Mouse (Mus musculus) hindbrain, embryonic 10.5 days (tissue): ENCODE data around the gene Arhgap15. TPM values are rescaled to one million over a fixed set of nuclear protein-coding genes. Genes with fewer than 3 reads are reported as not detected.

Source experiments
- DNase-seq: peaks from one replicate; pipeline ENCODE4 v3.0.0-alpha.2; 2017; ENCODE audit warnings: low spot score
- H3K27ac ChIP-seq: fragments of 300-500 bp; sonication (generic); 2 replicates; pipeline ENCODE4 v1.5.1; 2016; ENCODE audit warnings: mild to moderate bottlenecking, moderate library complexity
- H3K27me3 ChIP-seq: fragments of 300-500 bp; sonication (generic); 2 replicates; pipeline ENCODE4 v1.6.1; 2016; ENCODE audit warnings: mild to moderate bottlenecking; ENCODE audit not compliant: poor library complexity, insufficient read depth, severe bottlenecking
- H3K36me3 ChIP-seq: fragments of 300-500 bp; sonication (generic); 2 replicates; pipeline ENCODE4 v1.6.1; 2016; ENCODE audit warnings: mild to moderate bottlenecking, moderate library complexity
- H3K4me1 ChIP-seq: fragments of 300-500 bp; sonication (generic); replicated peaks from 2 replicates; pipeline ENCODE4 v1.6.1; 2016; ENCODE audit warnings: mild to moderate bottlenecking
- H3K4me3 ChIP-seq: fragments of 300-500 bp; sonication (generic); 2 replicates; pipeline ENCODE4 v1.5.1; 2016; ENCODE audit warnings: mild to moderate bottlenecking, moderate library complexity
- H3K9me3 ChIP-seq: fragments of 300-500 bp; sonication (generic); 2 replicates; pipeline ENCODE4 v1.6.1; 2016; ENCODE audit warnings: mild to moderate bottlenecking, moderate library complexity
- WGBS: fragments of 180-500 bp; shearing (Covaris S2); methylation state at CpG from one replicate; pipeline ENCODE4 v1.1.7; 2016; 5-methylcytosine and 5-hydroxymethylcytosine counted together
- polyA plus RNA-seq: library from polyadenylated mRNA; unstranded; fragments of >200 nt; fragmentation: Nextera tagmentation; extraction: Ambion mirVana; gene quantifications from 2 replicates; pipeline ENCODE4 v1.2.1, GENCODE M21; 2016

Gene Arhgap15
- polyA plus RNA-seq, 1 experiment from 2014 or later, result 0.72 TPM

DNA sequence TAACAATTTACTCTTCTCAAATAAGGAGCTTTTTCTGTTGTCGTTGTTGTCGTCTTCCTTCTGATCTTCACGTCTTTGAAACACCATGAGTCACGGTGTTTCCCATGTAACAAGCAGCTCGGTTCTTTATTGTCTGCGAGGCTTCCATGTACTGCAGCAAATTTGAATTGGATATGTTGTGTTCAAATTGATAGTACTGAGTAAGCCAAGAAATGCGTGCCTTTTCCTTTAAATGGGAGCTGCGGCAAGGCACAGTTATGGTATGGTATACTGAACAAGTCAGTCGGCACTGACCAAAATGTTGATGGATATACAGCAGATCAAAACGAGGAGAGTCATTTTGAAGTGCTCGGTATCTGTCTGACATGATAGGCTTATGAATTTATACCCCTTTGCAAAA is 229.1 kb downstream of the Arhgap15 start:
- Histone ChIP-seq H3K27ac (no peak overlapping the region), H3K36me3 (no peaks in the 10 kb centered on the region), H3K27me3 (no peaks in the 10 kb centered on the region), H3K9me3 (no peaks in the 10 kb centered on the region), H3K4me3 (no peak overlapping the region), H3K4me1 (no peaks in the 10 kb centered on the region)
- no peak for DNase-seq
- WGBS, result 90% methylated on average over 11 of the region's 11 CpGs

DNA sequence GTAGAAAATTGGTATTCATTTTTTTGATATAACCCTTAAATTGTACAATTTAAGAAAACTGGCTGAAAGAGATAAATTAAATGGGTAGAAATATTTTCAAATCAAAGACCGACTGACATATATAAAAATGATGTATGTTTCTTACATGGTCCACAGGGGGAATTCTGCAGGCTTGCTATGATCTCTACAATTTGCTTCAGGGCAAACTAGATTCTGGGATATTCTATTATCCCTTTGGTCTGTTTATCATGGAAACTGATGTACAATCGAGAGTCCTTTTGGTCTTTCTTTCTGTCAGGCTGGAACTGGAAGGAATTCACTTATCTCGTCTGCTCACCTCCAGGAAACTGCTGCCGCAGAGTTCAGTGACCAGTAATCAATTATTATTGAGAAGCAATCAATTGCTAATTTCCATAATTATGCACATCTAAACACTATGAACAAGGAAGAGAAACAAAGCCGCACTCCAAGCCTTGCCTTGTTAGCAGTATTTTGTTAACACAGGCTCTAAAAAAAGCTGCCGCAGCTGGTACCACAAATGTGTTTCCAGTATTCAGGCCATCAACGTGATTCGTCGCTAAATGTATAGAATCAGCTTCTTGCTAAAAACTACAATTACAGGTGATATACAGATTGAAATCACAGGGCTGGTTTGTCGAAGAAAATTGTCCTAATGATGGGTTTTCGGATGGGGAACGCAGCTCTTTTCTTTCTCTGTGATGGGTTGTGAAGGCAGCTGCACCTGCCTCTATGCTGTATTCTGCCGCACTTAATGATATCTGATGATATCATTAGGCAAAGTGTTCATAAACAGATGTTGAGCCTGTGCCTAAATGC is 229.8 kb downstream of the Arhgap15 start:
- no peak overlapping the region for H3K27ac ChIP-seq
- no peak for DNase-seq
- 86% methylated on average over 13 of the region's 13 CpGs for WGBS

DNA sequence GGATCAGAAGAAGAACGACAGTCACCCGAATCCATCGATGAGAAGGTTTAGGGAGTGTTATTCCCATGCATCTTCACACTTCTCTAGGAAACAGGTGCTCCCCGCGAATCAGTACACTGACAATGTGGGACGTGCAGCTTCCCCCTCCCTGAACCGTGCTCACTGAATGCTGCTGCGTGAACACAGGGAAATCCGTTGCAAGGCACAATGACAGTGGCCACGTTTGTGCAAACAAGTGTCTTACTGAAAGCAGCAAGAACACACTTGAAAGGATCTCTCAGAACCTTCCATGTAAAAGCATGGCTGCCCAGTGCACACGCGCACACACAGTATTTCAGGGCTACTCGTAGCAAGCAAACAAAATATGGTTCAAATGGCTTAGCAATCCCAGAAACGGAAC is 237.4 kb downstream of the Arhgap15 start:
- Histone ChIP-seq H3K4me1 (no peaks in the 10 kb centered on the region), H3K36me3 (no peaks in the 10 kb centered on the region), H3K4me3 (no peak overlapping the region), H3K9me3 (no peaks in the 10 kb centered on the region), H3K27ac (no peak overlapping the region), H3K27me3 (no peaks in the 10 kb centered on the region)
- WGBS, result 85% methylated on average over 14 of the region's 14 CpGs
- DNase-seq, result no peak

More for the DNA sequence above, 229.8 kb downstream of the Arhgap15 start:
- Histone ChIP-seq H3K9me3 (no peaks in the 10 kb centered on the region), H3K36me3 (no peaks in the 10 kb centered on the region), H3K4me3 (no peak overlapping the region), H3K27me3 (no peaks in the 10 kb centered on the region), H3K4me1 (no peaks in the 10 kb centered on the region)

DNA sequence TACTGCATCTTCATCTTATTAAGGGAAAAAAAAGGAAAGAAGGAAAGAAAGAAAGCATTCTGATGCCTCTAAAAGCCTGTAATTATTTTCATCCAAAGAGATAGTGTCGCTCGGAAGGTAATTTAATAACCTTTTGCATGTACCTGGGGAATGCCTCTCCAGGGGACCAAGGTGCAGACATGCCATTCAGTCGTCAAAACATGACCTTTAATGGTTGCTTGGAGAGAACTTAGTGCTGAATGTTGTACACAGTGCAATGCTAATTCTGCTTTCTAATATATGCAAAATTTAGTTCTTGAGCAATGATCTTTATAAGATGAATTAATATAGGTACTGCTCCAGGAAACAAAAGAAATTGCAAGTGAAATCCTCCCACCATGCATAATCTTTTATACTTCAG is 239.3 kb downstream of the Arhgap15 start:
- no peak for DNase-seq
- no peaks in the 10 kb centered on the region for H3K36me3 ChIP-seq
- 69% methylated on average over 3 of the region's 3 CpGs for WGBS
- H3K27ac ChIP-seq, result no peak overlapping the region
- no peaks in the 10 kb centered on the region for H3K4me1 ChIP-seq
- no peak overlapping the region for H3K4me3 ChIP-seq
- no peaks in the 10 kb centered on the region for H3K9me3 ChIP-seq
- no peaks in the 10 kb centered on the region for H3K27me3 ChIP-seq

DNA sequence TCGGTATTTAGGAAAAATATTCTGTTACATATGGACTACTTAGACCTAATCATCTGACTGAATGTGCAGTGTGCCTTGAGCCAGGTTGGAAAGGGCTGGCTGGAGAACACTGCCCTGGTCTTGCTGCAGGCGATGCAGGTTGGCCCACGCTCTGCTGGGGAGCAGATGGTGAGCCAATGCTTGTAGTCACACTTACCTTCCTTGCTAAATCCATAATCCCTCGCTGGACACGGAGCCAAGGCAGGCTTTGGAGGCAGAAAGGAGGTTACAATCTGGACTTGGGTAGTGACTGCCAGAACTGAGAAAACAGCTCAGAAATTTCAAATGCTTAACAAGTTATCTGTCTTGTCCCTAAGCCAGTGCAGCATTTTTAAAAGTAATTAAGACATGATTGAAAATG is 241.2 kb downstream of the Arhgap15 start:
- 70% methylated on average over 5 of the region's 5 CpGs for WGBS
- no peaks in the 10 kb centered on the region for H3K4me1 ChIP-seq

DNA sequence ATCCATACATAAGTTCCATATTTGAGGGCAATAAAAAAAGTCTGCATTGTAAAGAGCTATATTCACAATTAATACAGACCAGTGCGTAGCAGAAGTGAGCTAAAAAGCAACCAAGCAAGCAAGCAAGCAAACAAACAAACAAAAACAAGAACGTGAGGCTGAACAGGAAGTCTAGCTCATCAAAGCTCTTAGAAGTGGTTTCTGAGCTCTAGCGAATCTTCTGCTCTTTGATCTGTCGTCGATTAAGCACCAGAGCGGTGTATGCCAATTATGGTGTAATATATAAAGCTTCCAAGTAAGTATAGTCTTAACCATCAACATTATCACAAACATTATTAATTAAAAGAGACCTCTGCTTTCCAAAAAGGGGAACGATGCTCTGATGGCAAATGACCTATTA is 243.9 kb downstream of the Arhgap15 start:
- Histone ChIP-seq H3K27ac (no peak overlapping the region), H3K9me3 (no peaks in the 10 kb centered on the region), H3K4me3 (no peak overlapping the region), H3K4me1 (no peaks in the 10 kb centered on the region), H3K27me3 (no peaks in the 10 kb centered on the region), H3K36me3 (no peaks in the 10 kb centered on the region)
- DNase-seq, result no peak
- 90% methylated on average over 7 of the region's 7 CpGs for WGBS

More for the DNA sequence above, 241.2 kb downstream of the Arhgap15 start:
- no peaks in the 10 kb centered on the region for H3K9me3 ChIP-seq
- no peaks in the 10 kb centered on the region for H3K27me3 ChIP-seq
- no peak overlapping the region for H3K4me3 ChIP-seq
- no peak for DNase-seq
- H3K36me3 ChIP-seq, result no peaks in the 10 kb centered on the region
- no peak overlapping the region for H3K27ac ChIP-seq

DNA sequence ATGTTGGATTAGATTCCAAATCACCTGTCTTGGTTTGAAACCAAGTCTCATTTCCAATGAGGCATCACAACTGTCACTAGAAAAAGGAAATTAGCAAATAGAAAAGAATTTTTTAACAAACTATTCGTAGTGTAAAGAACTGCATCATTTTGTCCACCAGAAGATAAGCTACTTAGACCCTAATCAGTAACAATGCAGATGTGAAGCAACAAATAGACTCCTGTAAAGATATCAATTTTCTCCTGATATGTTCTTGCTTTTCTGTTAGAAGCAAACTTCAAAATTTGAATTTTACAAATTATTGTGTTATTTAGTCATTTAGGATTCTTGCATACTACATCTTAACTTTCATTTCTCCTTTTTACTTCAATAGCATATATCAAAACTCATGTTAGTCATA is 253.8 kb downstream of the Arhgap15 start:
- WGBS, result 88% methylated on average over 1 of the region's 1 CpGs

DNA sequence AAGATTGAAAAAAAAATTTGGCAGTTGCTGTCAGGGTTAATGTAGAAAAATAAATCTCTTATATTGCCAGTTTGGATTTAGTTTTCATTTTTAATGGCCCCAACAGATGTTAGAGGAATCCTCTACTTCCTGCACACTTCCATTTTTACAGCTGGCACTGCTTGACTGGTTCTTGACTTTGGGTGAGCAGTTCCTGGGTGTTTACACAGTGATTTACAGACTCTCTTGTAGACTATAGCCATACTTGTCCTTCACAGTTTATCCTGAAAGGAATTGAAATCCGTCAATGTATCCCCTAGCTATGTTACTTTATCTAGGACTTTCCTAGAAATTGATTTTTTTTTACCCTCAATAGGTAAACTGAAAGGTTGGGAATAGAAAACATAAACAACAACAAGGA is 261.6 kb downstream of the Arhgap15 start:
- WGBS, result 82% methylated on average over 1 of the region's 1 CpGs
- H3K4me3 ChIP-seq, result no peak overlapping the region
- H3K27ac ChIP-seq, result no peak overlapping the region
- no peaks in the 10 kb centered on the region for H3K27me3 ChIP-seq
- DNase-seq, result no peak
- no peaks in the 10 kb centered on the region for H3K9me3 ChIP-seq
- no peaks in the 10 kb centered on the region for H3K36me3 ChIP-seq
- H3K4me1 ChIP-seq, result no peaks in the 10 kb centered on the region

More for the DNA sequence above, 253.8 kb downstream of the Arhgap15 start:
- Histone ChIP-seq H3K36me3 (no peaks in the 10 kb centered on the region), H3K4me1 (no peaks in the 10 kb centered on the region), H3K4me3 (no peak overlapping the region), H3K9me3 (no peaks in the 10 kb centered on the region), H3K27ac (no peak overlapping the region), H3K27me3 (no peaks in the 10 kb centered on the region)
- no peak for DNase-seq

DNA sequence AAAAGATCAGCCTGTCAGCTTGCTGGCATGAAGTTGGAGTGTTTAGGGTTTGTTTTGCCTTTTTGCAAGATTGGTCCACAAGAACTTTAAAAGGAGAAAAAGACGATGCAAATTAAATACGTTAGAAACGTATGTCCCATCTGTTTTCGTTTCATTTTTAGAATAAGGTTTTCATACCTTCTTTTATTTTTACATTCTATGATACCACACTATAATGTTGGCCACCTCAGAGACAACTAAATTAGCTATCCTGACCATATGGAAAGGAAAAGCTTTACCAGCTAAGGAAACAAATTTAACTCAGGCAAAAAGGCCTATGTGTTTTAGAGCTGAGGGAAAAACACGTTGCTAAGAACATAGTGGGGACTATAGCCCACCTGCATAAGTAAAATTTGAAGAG is 264.8 kb downstream of the Arhgap15 start:
- WGBS, result 95% methylated on average over 5 of the region's 5 CpGs
- H3K27me3 ChIP-seq, result no peaks in the 10 kb centered on the region
- no peak overlapping the region for H3K4me3 ChIP-seq
- no peaks in the 10 kb centered on the region for H3K9me3 ChIP-seq
- no peak overlapping the region for H3K27ac ChIP-seq
- no peaks in the 10 kb centered on the region for H3K4me1 ChIP-seq
- DNase-seq, result no peak
- H3K36me3 ChIP-seq, result no peaks in the 10 kb centered on the region

DNA sequence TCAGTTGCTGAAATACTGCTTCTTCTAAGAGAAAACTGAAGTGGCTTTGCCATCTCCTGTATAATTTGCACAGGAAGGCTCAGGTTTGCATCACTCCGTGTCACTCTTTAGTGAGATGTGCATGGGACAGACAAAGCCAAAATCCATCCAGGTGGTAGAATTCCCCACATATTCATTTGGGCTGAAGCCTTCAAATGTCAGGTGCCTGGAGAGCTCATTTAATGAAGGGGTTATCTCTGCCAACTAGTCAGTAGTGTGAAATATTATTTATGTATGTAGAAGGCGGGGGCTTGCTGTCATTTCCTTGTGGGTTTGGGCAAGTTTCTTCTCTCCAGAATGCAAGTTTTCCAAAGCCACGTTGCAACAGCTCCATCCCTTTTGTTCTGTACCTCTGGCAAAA is 268.1 kb downstream of the Arhgap15 start:
- no peaks in the 10 kb centered on the region for H3K36me3 ChIP-seq
- WGBS, result 82% methylated on average over 3 of the region's 3 CpGs
- no peak overlapping the region for H3K4me3 ChIP-seq
- DNase-seq, result no peak
- no peaks in the 10 kb centered on the region for H3K9me3 ChIP-seq
- no peaks in the 10 kb centered on the region for H3K4me1 ChIP-seq
- no peak overlapping the region for H3K27ac ChIP-seq
- H3K27me3 ChIP-seq, result no peaks in the 10 kb centered on the region

DNA sequence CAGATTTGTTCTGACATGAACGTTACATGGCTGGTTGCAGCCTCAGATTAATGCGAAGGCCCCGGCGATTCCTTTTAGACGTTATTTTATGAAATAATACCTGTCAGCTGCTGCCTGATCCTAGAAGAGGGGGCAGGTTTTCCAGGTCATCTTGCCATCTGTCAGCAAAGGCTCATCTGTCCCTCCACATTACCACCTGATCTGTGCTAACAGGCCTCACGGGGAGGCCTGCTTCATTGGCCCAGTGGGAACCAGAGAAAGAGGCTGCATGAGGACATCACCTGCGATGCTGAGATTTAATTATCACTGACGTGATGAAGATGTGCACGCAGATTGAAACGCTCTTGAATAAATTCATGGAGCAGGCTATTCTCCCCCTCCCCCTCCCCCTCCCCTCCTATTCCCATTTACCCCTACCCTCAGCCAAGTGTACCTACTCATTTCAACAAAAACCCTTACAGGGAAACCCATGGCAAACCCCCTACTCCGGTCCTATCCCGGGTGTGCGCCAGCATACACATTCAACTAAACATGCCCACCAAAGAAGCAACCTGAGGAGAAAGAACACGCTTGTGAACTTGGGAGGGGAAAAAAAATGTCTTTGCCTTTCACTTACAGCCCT is 268.9 kb downstream of the Arhgap15 start:
- Histone ChIP-seq H3K4me1 (no peaks in the 10 kb centered on the region), H3K36me3 (no peaks in the 10 kb centered on the region), H3K27ac (no peak overlapping the region), H3K4me3 (no peak overlapping the region), H3K27me3 (no peaks in the 10 kb centered on the region), H3K9me3 (no peaks in the 10 kb centered on the region)
- no peak for DNase-seq
- WGBS, result 82% methylated on average over 14 of the region's 14 CpGs

DNA sequence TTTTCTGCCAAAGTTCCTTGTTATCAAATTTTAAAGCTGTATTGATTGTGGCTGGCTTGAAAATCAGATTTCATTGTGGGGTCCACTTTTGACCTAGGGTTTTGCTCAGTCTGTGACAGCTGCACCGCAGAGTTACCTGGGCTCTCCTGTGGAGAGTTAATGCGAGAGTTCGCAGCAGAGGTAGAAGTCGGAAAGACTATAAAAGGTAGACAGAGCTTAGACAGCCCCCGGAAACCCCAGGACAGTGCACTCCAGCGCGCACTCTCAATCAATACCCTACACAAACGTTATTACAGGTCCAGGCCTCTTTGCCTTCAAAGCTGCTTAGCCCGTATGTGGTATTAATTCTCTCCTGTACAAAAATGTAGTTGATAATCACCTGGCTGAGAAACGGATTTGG is 269.4 kb downstream of the Arhgap15 start:
- H3K4me3 ChIP-seq, result no peak overlapping the region
- no peaks in the 10 kb centered on the region for H3K36me3 ChIP-seq
- H3K27ac ChIP-seq, result no peak overlapping the region
- no peaks in the 10 kb centered on the region for H3K27me3 ChIP-seq
- no peaks in the 10 kb centered on the region for H3K9me3 ChIP-seq
- no peak for DNase-seq
- 88% methylated on average over 10 of the region's 10 CpGs for WGBS
- no peaks in the 10 kb centered on the region for H3K4me1 ChIP-seq

DNA sequence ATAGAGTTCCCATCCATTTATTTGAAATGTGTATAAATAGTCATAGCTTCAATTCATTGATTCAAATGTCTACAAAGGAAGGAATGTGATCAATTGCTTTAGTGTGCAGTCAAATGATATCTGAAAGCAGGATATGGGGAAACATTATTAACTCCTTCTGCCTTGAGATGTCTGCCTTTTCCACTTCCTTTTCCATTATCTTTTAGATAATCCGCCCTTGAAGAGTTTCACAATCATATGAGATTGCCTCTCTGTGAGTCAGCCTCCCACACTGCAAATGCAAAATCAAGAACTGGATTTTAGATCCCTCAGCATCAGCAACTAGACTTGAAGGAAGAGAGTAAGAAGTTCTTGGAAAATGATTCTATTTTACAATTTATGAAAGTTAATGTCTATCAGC is 276.1 kb downstream of the Arhgap15 start:
- 89% methylated on average over 1 of the region's 1 CpGs for WGBS
- H3K4me1 ChIP-seq, result no peaks in the 10 kb centered on the region

More for the DNA sequence above, 276.1 kb downstream of the Arhgap15 start:
- no peaks in the 10 kb centered on the region for H3K27me3 ChIP-seq
- no peak overlapping the region for H3K27ac ChIP-seq
- no peaks in the 10 kb centered on the region for H3K9me3 ChIP-seq
- H3K36me3 ChIP-seq, result no peaks in the 10 kb centered on the region
- DNase-seq, result no peak
- H3K4me3 ChIP-seq, result no peak overlapping the region
